Mouse (Mus musculus) midbrain, embryonic 11.5 days (tissue): ENCODE measurements around the gene Mcm3. TPM values are rescaled to one million over a fixed set of nuclear protein-coding genes. Genes with fewer than 3 reads are reported as not detected.

Experiments used
- ATAC-seq: fragments of 200-750 bp; cut with Nextera tagmentation; 2 replicates; pipeline ENCODE4 v1.8.0; 2017; ENCODE audit warnings: moderate TSS enrichment, moderate library complexity; ENCODE audit not compliant: low FRiP score
- DNase-seq: peaks from one replicate; pipeline ENCODE4 v3.0.0; 2015; ENCODE audit warnings: low spot score; ENCODE audit errors: missing footprints
- H3K27ac ChIP-seq: fragments of 300-500 bp; sonication (generic); 2 replicates; pipeline ENCODE4 v1.5.1; 2014; ENCODE audit warnings: low read depth, low read length
- H3K27me3 ChIP-seq: fragments of 300-500 bp; sonication (generic); 2 replicates; pipeline ENCODE4 v1.6.1; 2014; ENCODE audit warnings: mild to moderate bottlenecking, low read length, moderate library complexity, mixed read lengths; ENCODE audit not compliant: control insufficient read depth, insufficient read depth
- H3K36me3 ChIP-seq: fragments of 300-500 bp; sonication (generic); 2 replicates; pipeline ENCODE4 v1.6.1; 2014; ENCODE audit warnings: mild to moderate bottlenecking, low read length, moderate library complexity, mixed read lengths; ENCODE audit not compliant: control insufficient read depth, insufficient read depth
- H3K4me1 ChIP-seq: fragments of 300-500 bp; sonication (generic); 2 replicates; pipeline ENCODE4 v1.6.1; 2014; ENCODE audit warnings: low read length; ENCODE audit not compliant: control insufficient read depth, insufficient read depth
- H3K4me2 ChIP-seq: fragments of 300-500 bp; sonication (generic); 2 replicates; pipeline ENCODE4 v1.6.1; 2014; ENCODE audit warnings: mild to moderate bottlenecking, moderate library complexity
- H3K4me3 ChIP-seq: fragments of 300-500 bp; sonication (generic); 2 replicates; pipeline ENCODE4 v1.5.1; 2014; ENCODE audit warnings: low read depth, low read length
- H3K9ac ChIP-seq: fragments of 300-500 bp; sonication (generic); 2 replicates; pipeline ENCODE4 v1.6.1; 2014; ENCODE audit warnings: low read length
- H3K9me3 ChIP-seq: fragments of 300-500 bp; sonication (generic); 2 replicates; pipeline ENCODE4 v1.6.1; 2016; ENCODE audit warnings: low read length; ENCODE audit not compliant: control insufficient read depth
- WGBS: fragments of 180-500 bp; shearing (Covaris S2); extraction: QIAGEN DNeasy Blood & Tissue Kit; methylation state at CpG from one replicate; pipeline ENCODE4 v1.1.7; 2014; 5-methylcytosine and 5-hydroxymethylcytosine counted together
- polyA plus RNA-seq: library from polyadenylated mRNA; unstranded; fragments of >200 nt; fragmentation: Nextera tagmentation; extraction: Ambion mirVana; gene quantifications from 2 replicates; pipeline ENCODE4 v1.2.1, GENCODE M21; 2014

Mcm3 gene
- polyA plus RNA-seq, 1 experiment from 2014 or later: 210 TPM

- Histone ChIP-seq H3K4me3 (no peak overlapping the region), H3K9ac (no peak overlapping the region), H3K4me1 (no peaks in the 10 kb centered on the region), H3K9me3 (no peaks in the 10 kb centered on the region), H3K27ac (no peak overlapping the region), H3K36me3 (no peaks in the 10 kb centered on the region), H3K4me2 (no peak overlapping the region), H3K27me3 (no peaks in the 10 kb centered on the region)
- DNase-seq (peak; percentile 31), ATAC-seq (no peak)
- WGBS: 97% methylated on average over 3 of the region's 3 CpGs
These were observed 62.5 kb downstream of the Mcm3 start for GRCm38 (mm10) chr1:20757586-20757985.

- DNase-seq (no peak), ATAC-seq (no peak)
- H3K27me3 ChIP-seq: no peaks in the 10 kb centered on the region
- H3K9ac ChIP-seq: no peak overlapping the region
- no peak overlapping the region for H3K4me2 ChIP-seq
- no peaks in the 10 kb centered on the region for H3K4me1 ChIP-seq
- H3K27ac ChIP-seq: no peak overlapping the region
- WGBS: 90% methylated on average over 10 of the region's 10 CpGs
- H3K36me3 ChIP-seq: no peaks in the 10 kb centered on the region
- no peaks in the 10 kb centered on the region for H3K9me3 ChIP-seq
- H3K4me3 ChIP-seq: no peak overlapping the region
These were observed 65.7 kb downstream of the Mcm3 start for GRCm38 (mm10) chr1:20754439-20754838.

Other genes starting within 250 kb of the Mcm3 start
- gene Pkhd1, start 202.2 kb downstream of the Mcm3 start, polyA plus RNA-seq: not detected in 2 replicates
- gene Il17a, start 89.4 kb downstream of the Mcm3 start, polyA plus RNA-seq: not detected in 2 replicates
- gene Il17f, start 29.7 kb downstream of the Mcm3 start, polyA plus RNA-seq: 0.14 TPM in 1 of 2 replicates, not detected in the other
- 7.2 and 7.7 TPM in 2 replicates for gene Paqr8, start 70.3 kb upstream of the Mcm3 start, polyA plus RNA-seq
- gene Efhc1, start 131.3 kb upstream of the Mcm3 start, polyA plus RNA-seq: 2.5 and 2.6 TPM in 2 replicates